Mouse (Mus musculus) brain, embryonic 14.5 days (tissue): Measurements from ENCODE around the gene Dhx37.

Experiments used
- CTCF ChIP-seq: fragments of 200-500 bp; IDR thresholded peaks from 2 replicates; pipeline ENCODE4 v1.5.1; 2012; ENCODE audit warnings: inconsistent platforms, mild to moderate bottlenecking, moderate library complexity, borderline replicate concordance; ENCODE audit not compliant: insufficient read depth, insufficient read length; ENCODE audit errors: extremely low read depth
- POLR2A ChIP-seq: fragments of 200-500 bp; IDR thresholded peaks from 2 replicates; pipeline ENCODE4 v1.6.1; 2012; ENCODE audit warnings: mild to moderate bottlenecking, inconsistent platforms, borderline replicate concordance; ENCODE audit not compliant: poor library complexity, insufficient read depth, insufficient read length, severe bottlenecking; ENCODE audit errors: extremely low read depth

DNA sequence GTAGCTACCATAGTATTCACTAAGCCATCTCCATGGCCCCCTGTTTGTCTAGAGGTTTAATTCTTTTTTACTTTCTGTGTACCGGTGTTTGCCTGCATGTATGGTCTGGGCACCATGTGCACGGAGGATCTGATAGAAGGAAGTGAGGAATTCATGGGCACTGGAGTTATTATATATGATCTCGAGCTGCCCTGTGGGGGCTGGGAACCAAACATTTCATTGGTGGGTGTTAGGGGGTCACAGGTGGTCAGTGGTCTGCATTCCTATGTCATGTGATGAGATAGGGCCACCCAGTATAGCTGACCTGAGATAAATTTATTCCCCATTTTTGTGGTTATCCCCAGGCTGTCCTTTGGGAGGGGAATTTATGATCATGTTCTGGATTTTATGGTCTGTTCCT is 38.9 kb downstream of the Dhx37 start:
- TF ChIP-seq POLR2A (no peak), CTCF (no peak)
